Mouse (Mus musculus): ENCODE measurements at regions not wholly inside any gene's neighbourhood (a gene's known extent, or its start where the extent isn't known, plus 50 kb on each side); places are given as distances from the start of the nearest gene placed in this dataset.

GRCm38 (mm10) chr15:36893407-36893969 lies 114.1 kb downstream of the Zfp706 start:
- H3K4me3 ChIP-seq (ENCODE audit: control insufficient read depth in 1 of 2, insufficient read depth in 1 of 2, low read depth in 2 of 2, low read length in 2 of 2): no peak overlapping the region
- H3K36me3 ChIP-seq (ENCODE audit: control insufficient read depth in 1 of 2, insufficient read depth in 2 of 2, low read length in 2 of 2): peaks cover 0 to 16% of the 10 kb centered on the region in 2 experiments; a peak in 2 of 4 replicates
- no peaks in the 10 kb centered on the region for H3K9me3 ChIP-seq (replicated peaks; ENCODE audit: insufficient read depth, low read length)
- TF ChIP-seq SIN3A (IDR thresholded peaks at IDR 0.05; ENCODE audit: low read length): no peak
- no peak for TF ChIP-seq ELF1 (IDR thresholded peaks at IDR 0.05; ENCODE audit: low read depth, low read length)
- no peak for TF ChIP-seq RAD21 (IDR thresholded peaks at IDR 0.05; ENCODE audit: low read depth, low read length)
- no peak for TF ChIP-seq KAT2A (conservative IDR thresholded peaks at IDR 0.05; ENCODE audit: low read depth, low read length)
- no peak for TF ChIP-seq MXI1 (IDR thresholded peaks at IDR 0.05; ENCODE audit: low read depth, low read length)
- no peak for TF ChIP-seq JUND (IDR thresholded peaks at IDR 0.05; ENCODE audit: low read depth, low read length)
- H3K9ac ChIP-seq (ENCODE audit: control insufficient read depth, low read depth, low read length, poor library complexity, severe bottlenecking): no peak overlapping the region
- no peaks in the 10 kb centered on the region for H3K79me2 ChIP-seq (ENCODE audit: control insufficient read depth, insufficient read depth, low read length, poor library complexity)
- DNase-seq (ENCODE audit: low read depth, low spot score): no peak
- H3K4me1 ChIP-seq (ENCODE audit: control insufficient read depth in 1 of 2, insufficient read depth in 2 of 2, low read length in 2 of 2): peaks cover 13 to 29% of the 10 kb centered on the region in 2 experiments
- H3K27ac ChIP-seq (ENCODE audit: control insufficient read depth, low read depth, low read length): no peak overlapping the region
- H3K27me3 ChIP-seq (ENCODE audit: control insufficient read depth in 1 of 2, insufficient read depth in 2 of 2, low read length in 2 of 2): no peaks in the 10 kb centered on the region

GRCm38 (mm10) chr15:36892576-36893205 lies 114.9 kb downstream of the Zfp706 start:
- Histone ChIP-seq H3K9ac (ENCODE audit: control insufficient read depth, low read depth, low read length, poor library complexity, severe bottlenecking) (no peak overlapping the region), H3K4me1 (ENCODE audit: control insufficient read depth in 1 of 2, insufficient read depth in 2 of 2, low read length in 2 of 2) (peaks cover 8 to 23% of the 10 kb centered on the region in 2 experiments), H3K27me3 (ENCODE audit: control insufficient read depth in 1 of 2, insufficient read depth in 2 of 2, low read length in 2 of 2) (no peaks in the 10 kb centered on the region), H3K27ac (ENCODE audit: control insufficient read depth, low read depth, low read length) (no peak overlapping the region), H3K4me3 (ENCODE audit: control insufficient read depth in 1 of 2, insufficient read depth in 1 of 2, low read depth in 2 of 2, low read length in 2 of 2) (no peak overlapping the region), H3K36me3 (ENCODE audit: control insufficient read depth in 1 of 2, insufficient read depth in 2 of 2, low read length in 2 of 2) (peaks cover 0 to 10% of the 10 kb centered on the region in 2 experiments; a peak in 2 of 4 replicates), H3K9me3 (replicated peaks; ENCODE audit: insufficient read depth, low read length) (no peaks in the 10 kb centered on the region), H3K79me2 (ENCODE audit: control insufficient read depth, insufficient read depth, low read length, poor library complexity) (no peaks in the 10 kb centered on the region)
- DNase-seq (ENCODE audit: low read depth, low spot score): no peak
- TF ChIP-seq UBTF (IDR thresholded peaks at IDR 0.05; ENCODE audit: borderline replicate concordance, insufficient read depth, low read depth, low read length): no peak

GRCm38 (mm10) chr15:36891851-36892250 lies 115.7 kb downstream of the Zfp706 start:
- H3K27me3 ChIP-seq (ENCODE audit: control insufficient read depth in 1 of 2, insufficient read depth in 2 of 2, low read length in 2 of 2): no peaks in the 10 kb centered on the region
- no peak for DNase-seq (ENCODE audit: low read depth, low spot score)
- no peaks in the 10 kb centered on the region for H3K79me2 ChIP-seq (ENCODE audit: control insufficient read depth, insufficient read depth, low read length, poor library complexity)
- H3K4me3 ChIP-seq (ENCODE audit: control insufficient read depth in 1 of 2, insufficient read depth in 1 of 2, low read depth in 2 of 2, low read length in 2 of 2): no peak overlapping the region
- no peak overlapping the region for H3K27ac ChIP-seq (ENCODE audit: control insufficient read depth, low read depth, low read length)
- peaks cover 7 to 21% of the 10 kb centered on the region in 2 experiments for H3K4me1 ChIP-seq (ENCODE audit: control insufficient read depth in 1 of 2, insufficient read depth in 2 of 2, low read length in 2 of 2)
- H3K9ac ChIP-seq (ENCODE audit: control insufficient read depth, low read depth, low read length, poor library complexity, severe bottlenecking): no peak overlapping the region
- H3K36me3 ChIP-seq (ENCODE audit: control insufficient read depth in 1 of 2, insufficient read depth in 2 of 2, low read length in 2 of 2): peaks cover 0 to 7% of the 10 kb centered on the region in 2 experiments; a peak in 2 of 4 replicates
- no peak for TF ChIP-seq POLR2A (IDR thresholded peaks at IDR 0.05; ENCODE audit: control insufficient read depth in 1 of 2, insufficient read depth in 1 of 2, low read depth in 1 of 2, low read length in 2 of 2, poor library complexity in 1 of 2)
- TF ChIP-seq TBP (IDR thresholded peaks at IDR 0.05; ENCODE audit: low read depth, low read length): no peak
- TF ChIP-seq MEF2A (IDR thresholded peaks at IDR 0.05; ENCODE audit: extremely low read depth, insufficient replicate concordance, low read depth, low read length, poor library complexity, severe bottlenecking): no peak
- no peak for TF ChIP-seq GABPA (IDR thresholded peaks at IDR 0.05; ENCODE audit: low read depth, low read length)
- TF ChIP-seq USF1 (IDR thresholded peaks at IDR 0.05; ENCODE audit: low read depth, low read length): no peak
- no peaks in the 10 kb centered on the region for H3K9me3 ChIP-seq (replicated peaks; ENCODE audit: insufficient read depth, low read length)

Measured in MEL (cell line).